33 mouse cellular contexts compared by ENCODE assay signal in genomic region chr1:72091344-72091743, GRCm38 (mm10).
"Had no signal": no experiment of that assay in that cellular context is flagged by ENCODE, and none has a peak within 500 bp of the region (broad histone marks: within the 10 kb centered on the region; RNA-seq: fewer than 3 reads in every experiment).

No protein-coding gene starts in this region.

- H3K27me3 ChIP-seq: limb, embryonic 12.5 days; limb, embryonic 13.5 days; limb, embryonic 15.5 days; liver, embryonic 12.5 days; liver, embryonic 13.5 days; liver, embryonic 15.5 days; lung, embryonic 15.5 days; megakaryocyte, embryonic 14.5 days; midbrain, embryonic 12.5 days; midbrain, embryonic 13.5 days; midbrain, embryonic 15.5 days; neural tube, embryonic 12.5 days; neural tube, embryonic 13.5 days had no signal

- H3K4me1 ChIP-seq: limb, embryonic 10.5 days; limb, embryonic 12.5 days; limb, embryonic 13.5 days; limb, embryonic 15.5 days; liver, embryonic 12.5 days; liver, embryonic 13.5 days; liver, embryonic 15.5 days; lung, embryonic 15.5 days; megakaryocyte, embryonic 14.5 days; midbrain, embryonic 10.5 days; midbrain, embryonic 12.5 days; midbrain, embryonic 13.5 days; midbrain, embryonic 15.5 days; neural tube, embryonic 12.5 days; neural tube, embryonic 13.5 days had no signal

- H3K9ac ChIP-seq: limb, embryonic 12.5 days; limb, embryonic 13.5 days; limb, embryonic 15.5 days; liver, embryonic 12.5 days; liver, embryonic 13.5 days; liver, embryonic 14.5 days; liver, embryonic 15.5 days; liver, postnatal 0 days; lung, embryonic 14.5 days; lung, embryonic 15.5 days; midbrain, embryonic 12.5 days; midbrain, embryonic 13.5 days; midbrain, embryonic 15.5 days; neural tube, embryonic 12.5 days; neural tube, embryonic 13.5 days had no signal

- DNase-seq: left cerebral cortex, postnatal 4 days; liver; liver, embryonic 13.5 days; liver, postnatal 0 days; lung, adult 18-20 months; lung, adult 2 months; lung, embryonic 14.5 days; lung, postnatal 10 days; lung, postnatal 14 days; lung, postnatal 36 days; lung, postnatal 4 days; midbrain, embryonic 14.5 days had no signal

- ATAC-seq: liver, embryonic 12.5 days; liver, postnatal 0 days; lung, postnatal 0 days; midbrain, embryonic 13.5 days; midbrain, embryonic 15.5 days; midbrain, embryonic 16.5 days had no signal

- H3K4me2 ChIP-seq: limb, embryonic 12.5 days; limb, embryonic 13.5 days; limb, embryonic 15.5 days; liver, embryonic 11.5 days; liver, embryonic 12.5 days; liver, embryonic 13.5 days; liver, embryonic 15.5 days; lung, embryonic 14.5 days; lung, embryonic 15.5 days; midbrain, embryonic 11.5 days; midbrain, embryonic 12.5 days; midbrain, embryonic 13.5 days; midbrain, embryonic 15.5 days; neural tube, embryonic 12.5 days; neural tube, embryonic 13.5 days had no signal

- H3K27ac ChIP-seq: limb, embryonic 10.5 days; limb, embryonic 12.5 days; limb, embryonic 13.5 days; limb, embryonic 15.5 days; liver, embryonic 12.5 days; liver, embryonic 13.5 days; liver, embryonic 14.5 days; liver, embryonic 15.5 days; lung, embryonic 15.5 days; macrophage; midbrain, embryonic 10.5 days; midbrain, embryonic 12.5 days; midbrain, embryonic 13.5 days; midbrain, embryonic 15.5 days; neural tube, embryonic 12.5 days; neural tube, embryonic 13.5 days had no signal

- H3K4me3 ChIP-seq: limb, embryonic 10.5 days; limb, embryonic 12.5 days; limb, embryonic 13.5 days; limb, embryonic 15.5 days; liver, embryonic 12.5 days; liver, embryonic 13.5 days; liver, embryonic 15.5 days; lung, embryonic 15.5 days; megakaryocyte, embryonic 14.5 days; midbrain, embryonic 10.5 days; midbrain, embryonic 12.5 days; midbrain, embryonic 13.5 days; midbrain, embryonic 15.5 days; myocyte; neural tube, embryonic 12.5 days; neural tube, embryonic 13.5 days had no signal

- H3K9me3 ChIP-seq: limb, embryonic 10.5 days; limb, embryonic 12.5 days; limb, embryonic 13.5 days; limb, embryonic 15.5 days; liver, embryonic 12.5 days; liver, embryonic 13.5 days; liver, embryonic 15.5 days; lung, embryonic 15.5 days; midbrain, embryonic 10.5 days; midbrain, embryonic 12.5 days; midbrain, embryonic 13.5 days; midbrain, embryonic 15.5 days; neural tube, embryonic 12.5 days; neural tube, embryonic 13.5 days had no signal

- H3K36me3 ChIP-seq: limb, embryonic 10.5 days; limb, embryonic 12.5 days; limb, embryonic 13.5 days; limb, embryonic 15.5 days; liver, embryonic 12.5 days; liver, embryonic 13.5 days; liver, embryonic 15.5 days; lung, embryonic 15.5 days; midbrain, embryonic 10.5 days; midbrain, embryonic 12.5 days; midbrain, embryonic 13.5 days; midbrain, embryonic 15.5 days; neural tube, embryonic 12.5 days; neural tube, embryonic 13.5 days had no signal
